Mouse (Mus musculus): ENCODE data around the gene Nptn. TPM values are rescaled to one million over a fixed set of nuclear protein-coding genes. Genes with fewer than 3 reads are reported as not detected.

Gene Nptn
- polyA plus RNA-seq, 1 experiment from 2014 or later, result 113 TPM

DNA sequence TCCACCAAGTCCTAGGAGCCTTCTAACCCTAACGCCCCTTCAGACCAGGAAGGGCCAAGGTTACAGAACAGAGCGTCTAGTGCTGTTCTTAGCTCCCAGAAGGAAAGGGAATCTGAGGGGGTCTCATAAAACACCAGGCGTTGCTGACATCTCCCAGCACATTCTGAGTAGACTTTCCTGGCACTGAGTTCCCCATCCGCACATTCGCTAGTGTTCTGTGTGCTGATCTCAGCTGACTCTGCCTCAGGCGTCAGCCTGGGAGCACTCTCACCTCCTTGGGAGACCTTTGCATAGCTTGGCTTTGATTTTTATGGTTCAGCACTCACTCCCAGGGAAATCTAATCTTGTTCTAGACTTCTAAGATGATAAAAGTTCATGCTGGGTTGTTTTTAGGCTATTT lies 93.3 kb downstream of the Nptn start:
- 74% methylated on average over 6 of the region's 6 CpGs for WGBS
- H3K27me3 ChIP-seq (replicated peaks; ENCODE audit: control insufficient read depth, insufficient read depth, low read length), result no peaks in the 10 kb centered on the region

GRCm38 (mm10) chr9:58681411-58681810 lies 99.4 kb downstream of the Nptn start:
- Histone ChIP-seq H3K9ac (ENCODE audit: low read depth, low read length) (no peak overlapping the region), H3K27ac (ENCODE audit: low read depth, low read length) (no peak overlapping the region), H3K4me1 (replicated peaks; ENCODE audit: control insufficient read depth, insufficient read depth, low read length) (no peaks in the 10 kb centered on the region), H3K9me3 (ENCODE audit: control insufficient read depth, low read length) (no peaks in the 10 kb centered on the region), H3K4me3 (ENCODE audit: low read depth, low read length) (no peak overlapping the region), H3K27me3 (replicated peaks; ENCODE audit: control insufficient read depth, insufficient read depth, low read length) (no peaks in the 10 kb centered on the region), H3K4me2 (no peak overlapping the region), H3K36me3 (ENCODE audit: control insufficient read depth, insufficient read depth, low read length) (no peaks in the 10 kb centered on the region)
- 73% methylated on average over 2 of the region's 2 CpGs for WGBS
- ATAC-seq (replicated peaks; ENCODE audit: low FRiP score) (no peak), DNase-seq (ENCODE audit: low spot score) (no peak)

More for the DNA sequence above, 93.3 kb downstream of the Nptn start:
- H3K9ac ChIP-seq (ENCODE audit: low read depth, low read length), result no peak overlapping the region
- H3K4me1 ChIP-seq (replicated peaks; ENCODE audit: control insufficient read depth, insufficient read depth, low read length), result no peaks in the 10 kb centered on the region; the same call in 1 of the 2 replicates
- DNase-seq (ENCODE audit: low spot score) (no peak), ATAC-seq (replicated peaks; ENCODE audit: low FRiP score) (no peak)
- H3K9me3 ChIP-seq (ENCODE audit: control insufficient read depth, low read length), result no peaks in the 10 kb centered on the region
- no peak overlapping the region for H3K4me3 ChIP-seq (ENCODE audit: low read depth, low read length)
- H3K36me3 ChIP-seq (ENCODE audit: control insufficient read depth, insufficient read depth, low read length), result no peaks in the 10 kb centered on the region
- no peak overlapping the region for H3K27ac ChIP-seq (ENCODE audit: low read depth, low read length)
- no peak overlapping the region for H3K4me2 ChIP-seq

- DNase-seq (ENCODE audit: low spot score) (no peak), ATAC-seq (replicated peaks; ENCODE audit: low FRiP score) (no peak)
- 70% methylated on average over 6 of the region's 6 CpGs for WGBS
- Histone ChIP-seq H3K9me3 (ENCODE audit: control insufficient read depth, low read length) (no peaks in the 10 kb centered on the region), H3K9ac (ENCODE audit: low read depth, low read length) (no peak overlapping the region), H3K36me3 (ENCODE audit: control insufficient read depth, insufficient read depth, low read length) (no peaks in the 10 kb centered on the region), H3K4me1 (replicated peaks; ENCODE audit: control insufficient read depth, insufficient read depth, low read length) (no peaks in the 10 kb centered on the region), H3K27me3 (replicated peaks; ENCODE audit: control insufficient read depth, insufficient read depth, low read length) (no peaks in the 10 kb centered on the region), H3K4me2 (no peak overlapping the region), H3K4me3 (ENCODE audit: low read depth, low read length) (no peak overlapping the region), H3K27ac (ENCODE audit: low read depth, low read length) (no peak overlapping the region)
Measured at GRCm38 (mm10) chr9:58682106-58682505, 100.1 kb downstream of the Nptn start.

DNA sequence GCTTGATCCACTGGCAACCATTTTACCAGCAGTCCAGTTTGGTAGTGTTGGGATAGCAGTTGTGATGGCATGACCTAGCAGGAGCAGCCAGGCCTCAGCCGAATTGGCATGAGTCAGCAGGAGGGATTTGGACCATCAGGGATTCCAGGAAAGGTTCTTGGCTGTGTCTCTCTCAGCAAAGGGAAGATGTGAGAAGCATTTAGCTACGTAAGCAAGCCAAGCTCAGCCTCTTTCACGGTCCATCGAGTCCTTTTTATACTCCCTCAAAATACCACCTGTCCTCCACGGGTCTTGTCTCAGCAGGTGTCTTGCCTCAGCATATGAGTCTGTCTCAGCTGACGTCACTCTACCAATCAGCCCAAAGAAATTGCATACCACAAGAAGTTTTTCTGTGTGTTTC lies 101.3 kb downstream of the Nptn start:
- no peak overlapping the region for H3K9ac ChIP-seq (ENCODE audit: low read depth, low read length)
- no peak overlapping the region for H3K27ac ChIP-seq (ENCODE audit: low read depth, low read length)
- H3K4me1 ChIP-seq (replicated peaks; ENCODE audit: control insufficient read depth, insufficient read depth, low read length), result no peaks in the 10 kb centered on the region
- H3K36me3 ChIP-seq (ENCODE audit: control insufficient read depth, insufficient read depth, low read length), result no peaks in the 10 kb centered on the region
- 83% methylated on average over 6 of the region's 6 CpGs for WGBS
- H3K9me3 ChIP-seq (ENCODE audit: control insufficient read depth, low read length), result no peaks in the 10 kb centered on the region
- H3K4me3 ChIP-seq (ENCODE audit: low read depth, low read length), result no peak overlapping the region
- DNase-seq (ENCODE audit: low spot score) (no peak), ATAC-seq (replicated peaks; ENCODE audit: low FRiP score) (no peak)
- H3K4me2 ChIP-seq, result no peak overlapping the region
- no peaks in the 10 kb centered on the region for H3K27me3 ChIP-seq (replicated peaks; ENCODE audit: control insufficient read depth, insufficient read depth, low read length)

GRCm38 (mm10) chr9:58685290-58685689 lies 103.2 kb downstream of the Nptn start:
- DNase-seq (ENCODE audit: low spot score), result no peak
- H3K9ac ChIP-seq (ENCODE audit: low read depth, low read length), result no peak overlapping the region
- H3K9me3 ChIP-seq (ENCODE audit: control insufficient read depth, low read length), result no peaks in the 10 kb centered on the region
- no peak for ATAC-seq (replicated peaks; ENCODE audit: low FRiP score)
- H3K4me1 ChIP-seq (replicated peaks; ENCODE audit: control insufficient read depth, insufficient read depth, low read length), result no peaks in the 10 kb centered on the region
- 48% methylated on average over 10 of the region's 10 CpGs for WGBS
- H3K4me3 ChIP-seq (ENCODE audit: low read depth, low read length), result no peak overlapping the region
- H3K27ac ChIP-seq (ENCODE audit: low read depth, low read length), result no peak overlapping the region
- no peaks in the 10 kb centered on the region for H3K27me3 ChIP-seq (replicated peaks; ENCODE audit: control insufficient read depth, insufficient read depth, low read length)
- H3K36me3 ChIP-seq (ENCODE audit: control insufficient read depth, insufficient read depth, low read length), result no peaks in the 10 kb centered on the region
- no peak overlapping the region for H3K4me2 ChIP-seq

DNA sequence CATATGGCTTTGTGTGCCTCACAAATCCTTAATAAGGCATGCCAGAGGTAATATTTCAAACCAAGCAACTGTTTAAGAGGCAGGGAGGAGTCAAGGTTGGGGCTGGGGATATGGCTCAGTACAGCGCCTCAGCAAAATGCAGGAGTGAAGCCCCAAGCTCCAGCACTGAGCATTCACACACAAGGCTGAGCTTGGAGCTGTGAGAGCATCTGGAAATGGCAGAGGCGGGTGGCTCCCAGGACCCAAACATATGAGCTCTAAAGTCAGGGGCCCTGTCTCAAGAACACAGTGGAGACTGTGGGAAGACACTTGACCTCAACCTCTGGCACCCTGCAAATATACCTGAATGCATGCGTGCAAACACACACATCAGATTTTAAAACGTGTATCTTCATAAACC lies 106.0 kb downstream of the Nptn start:
- H3K36me3 ChIP-seq (ENCODE audit: control insufficient read depth, insufficient read depth, low read length), result no peaks in the 10 kb centered on the region
- no peak overlapping the region for H3K4me2 ChIP-seq
- no peak overlapping the region for H3K4me3 ChIP-seq (ENCODE audit: low read depth, low read length)
- H3K9ac ChIP-seq (ENCODE audit: low read depth, low read length), result no peak overlapping the region
- DNase-seq (ENCODE audit: low spot score) (no peak), ATAC-seq (replicated peaks; ENCODE audit: low FRiP score) (no peak)
- no peak overlapping the region for H3K27ac ChIP-seq (ENCODE audit: low read depth, low read length)
- H3K4me1 ChIP-seq (replicated peaks; ENCODE audit: control insufficient read depth, insufficient read depth, low read length), result no peaks in the 10 kb centered on the region
- H3K27me3 ChIP-seq (replicated peaks; ENCODE audit: control insufficient read depth, insufficient read depth, low read length), result no peaks in the 10 kb centered on the region
- 88% methylated on average over 4 of the region's 4 CpGs for WGBS
- no peaks in the 10 kb centered on the region for H3K9me3 ChIP-seq (ENCODE audit: control insufficient read depth, low read length)

- Histone ChIP-seq H3K27me3 (replicated peaks; ENCODE audit: control insufficient read depth, insufficient read depth, low read length) (no peaks in the 10 kb centered on the region), H3K4me3 (ENCODE audit: low read depth, low read length) (no peak overlapping the region), H3K36me3 (ENCODE audit: control insufficient read depth, insufficient read depth, low read length) (no peaks in the 10 kb centered on the region), H3K9ac (ENCODE audit: low read depth, low read length) (no peak overlapping the region), H3K9me3 (ENCODE audit: control insufficient read depth, low read length) (no peaks in the 10 kb centered on the region; the same call in 1 of the 2 replicates), H3K4me2 (no peak overlapping the region), H3K27ac (ENCODE audit: low read depth, low read length) (no peak overlapping the region), H3K4me1 (replicated peaks; ENCODE audit: control insufficient read depth, insufficient read depth, low read length) (no peaks in the 10 kb centered on the region)
- DNase-seq (ENCODE audit: low spot score) (no peak), ATAC-seq (replicated peaks; ENCODE audit: low FRiP score) (no peak)
- 81% methylated on average over 4 of the region's 4 CpGs for WGBS
Measured at GRCm38 (mm10) chr9:58690701-58691100, 108.7 kb downstream of the Nptn start.

- no peak overlapping the region for H3K4me2 ChIP-seq
- H3K4me1 ChIP-seq (replicated peaks; ENCODE audit: control insufficient read depth, insufficient read depth, low read length), result no peaks in the 10 kb centered on the region
- 75% methylated on average over 7 of the region's 7 CpGs for WGBS
- H3K4me3 ChIP-seq (ENCODE audit: low read depth, low read length), result no peak overlapping the region
- no peak overlapping the region for H3K9ac ChIP-seq (ENCODE audit: low read depth, low read length)
- H3K9me3 ChIP-seq (ENCODE audit: control insufficient read depth, low read length), result no peaks in the 10 kb centered on the region; the same call in 1 of the 2 replicates
- H3K27me3 ChIP-seq (replicated peaks; ENCODE audit: control insufficient read depth, insufficient read depth, low read length), result no peaks in the 10 kb centered on the region
- DNase-seq (ENCODE audit: low spot score) (no peak), ATAC-seq (replicated peaks; ENCODE audit: low FRiP score) (no peak)
- no peak overlapping the region for H3K27ac ChIP-seq (ENCODE audit: low read depth, low read length)
- no peaks in the 10 kb centered on the region for H3K36me3 ChIP-seq (ENCODE audit: control insufficient read depth, insufficient read depth, low read length)
Measured at GRCm38 (mm10) chr9:58691471-58691870, 109.4 kb downstream of the Nptn start.

DNA sequence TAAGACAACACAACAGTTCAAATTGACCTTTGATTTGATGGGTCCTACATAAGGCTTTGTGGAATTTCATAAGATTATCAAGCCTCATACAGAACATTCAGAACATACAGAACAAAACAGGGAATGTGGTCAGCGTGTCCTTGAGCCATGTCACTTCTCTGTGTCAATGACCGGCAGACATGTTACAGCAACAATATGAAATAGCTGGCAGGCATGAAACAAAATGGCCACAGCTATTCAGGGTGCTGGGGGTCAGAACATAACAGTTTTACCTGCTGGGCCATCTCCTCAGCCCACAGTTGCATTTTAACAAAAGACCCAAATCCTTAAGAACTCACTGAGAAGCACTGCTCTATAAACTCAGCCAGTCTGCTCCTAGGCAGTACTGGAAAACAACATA lies 116.4 kb downstream of the Nptn start:
- Histone ChIP-seq H3K27me3 (replicated peaks; ENCODE audit: control insufficient read depth, insufficient read depth, low read length) (no peaks in the 10 kb centered on the region), H3K27ac (ENCODE audit: low read depth, low read length) (no peak overlapping the region), H3K9me3 (ENCODE audit: control insufficient read depth, low read length) (no peaks in the 10 kb centered on the region; the same call in 1 of the 2 replicates), H3K36me3 (ENCODE audit: control insufficient read depth, insufficient read depth, low read length) (no peaks in the 10 kb centered on the region), H3K9ac (ENCODE audit: low read depth, low read length) (no peak overlapping the region), H3K4me3 (ENCODE audit: low read depth, low read length) (no peak overlapping the region), H3K4me1 (replicated peaks; ENCODE audit: control insufficient read depth, insufficient read depth, low read length) (no peaks in the 10 kb centered on the region), H3K4me2 (no peak overlapping the region)
- ATAC-seq (replicated peaks; ENCODE audit: low FRiP score) (no peak), DNase-seq (ENCODE audit: low spot score) (no peak)
- 94% methylated on average over 2 of the region's 2 CpGs for WGBS
